Mouse (Mus musculus) left cerebral cortex, postnatal 36 days (tissue): ENCODE results near the gene R3hdm1. TPM values are rescaled to one million over a fixed set of nuclear protein-coding genes. Genes with fewer than 3 reads are reported as not detected.

Experiments used
- DNase-seq, 2 experiments: peaks; one replicate each; pipeline ENCODE4 v3.0.0; 2021 to 2022; ENCODE audit warnings: low spot score in 2 of 2, mixed read lengths in 1 of 2
- intact Hi-C: fragments of 180-260 bp; cut with DNase I; formaldehyde crosslinking; loops from one replicate; pipeline ENCODE4 v1.15.1; 2025
- microRNA-seq: library from miRNA; unstranded; fragments of <30 nt; microRNA quantifications from one replicate; pipeline ENCODE4 v1.2.0, GENCODE M21; 2022
- total RNA-seq, 2 experiments: library from RNA; stranded (reverse); gene quantifications; 2 replicates each; pipeline ENCODE4 v1.2.3; 2021

The R3hdm1 gene
- total RNA-seq, 2 experiments from 2014 or later, result 419 to 573 TPM

DNA sequence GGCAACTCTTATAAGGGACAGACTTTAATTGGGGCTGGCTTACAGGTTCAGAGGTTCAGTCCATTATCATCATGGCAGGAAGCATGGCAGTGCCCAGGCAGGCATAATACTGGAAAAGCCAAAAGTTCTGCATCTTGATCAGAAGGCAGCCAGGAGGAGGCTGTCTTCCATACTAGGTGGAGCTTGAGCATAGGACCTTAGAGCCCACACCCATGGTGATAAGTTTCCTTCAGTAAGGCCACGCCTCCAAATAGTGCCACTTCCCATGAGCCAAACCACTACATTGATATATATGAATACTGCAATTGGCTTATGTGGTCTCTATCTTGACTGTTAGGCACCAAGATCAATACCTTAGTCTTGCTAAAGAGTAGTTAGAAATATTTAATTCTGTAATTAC, 172.8 kb downstream of the R3hdm1 start:
- intact Hi-C loops, result no loop called here
- no peak for DNase-seq

DNA sequence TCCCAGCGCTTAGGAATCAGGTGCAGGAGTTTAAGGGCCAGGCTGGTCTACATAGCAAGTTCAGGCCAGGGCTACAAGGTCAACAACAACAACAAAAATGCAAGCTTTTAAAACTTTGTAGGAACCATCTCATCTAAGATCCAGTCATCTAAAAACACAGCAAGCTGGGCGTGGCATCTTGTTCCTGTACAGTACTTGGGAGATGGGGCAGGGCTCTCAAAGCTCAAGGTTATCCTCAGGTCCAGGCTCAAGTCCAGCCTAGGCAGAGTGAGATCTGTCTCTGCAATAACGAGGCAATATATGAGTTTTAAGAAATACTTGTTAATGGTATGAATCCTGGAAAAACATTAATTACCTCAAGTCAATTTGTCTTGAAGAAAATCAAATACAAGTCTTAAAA, 175.5 kb downstream of the R3hdm1 start:
- intact Hi-C loops, result no loop called here
- no peak for DNase-seq

DNA sequence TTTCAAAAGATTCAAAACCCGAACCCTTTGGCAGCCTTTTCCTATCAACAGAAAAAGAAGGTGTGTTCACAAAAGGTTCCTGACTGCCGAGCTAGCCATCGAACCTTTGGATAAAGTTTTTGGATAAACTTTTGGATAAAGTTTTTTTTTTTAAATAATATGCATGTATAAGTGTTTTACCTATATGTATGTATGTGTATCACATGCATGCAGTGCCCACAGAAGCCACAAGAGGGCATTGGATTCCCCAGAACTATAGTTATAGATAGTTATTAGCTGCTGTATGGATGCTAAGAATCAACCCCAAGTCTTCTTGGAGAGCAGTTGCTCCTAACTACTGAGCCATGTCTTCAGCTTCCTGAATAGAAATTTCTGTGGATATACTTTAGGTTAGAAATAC, 178.7 kb downstream of the R3hdm1 start:
- no peak for DNase-seq
- intact Hi-C loops, result no loop called here

DNA sequence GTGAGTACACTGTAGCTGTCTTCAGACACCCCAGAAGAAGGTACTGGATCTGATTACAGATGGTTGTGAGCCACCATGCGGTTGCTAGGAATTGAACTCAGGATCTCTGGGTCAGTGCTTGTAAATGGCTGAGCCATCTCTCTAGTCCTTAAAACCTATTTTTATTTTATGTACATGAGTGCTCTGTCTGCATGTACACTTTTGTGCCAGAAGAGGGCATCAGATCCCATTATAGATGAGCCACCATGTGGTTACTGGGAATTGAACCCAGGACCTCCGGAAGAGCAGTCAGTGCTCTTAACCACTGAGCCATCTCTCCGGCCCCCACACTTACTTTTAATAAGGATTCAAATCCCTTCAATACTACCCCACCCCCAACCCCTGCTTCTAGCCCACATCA, 179.8 kb downstream of the R3hdm1 start:
- intact Hi-C loops, result no loop called here
- DNase-seq, result no peak

DNA sequence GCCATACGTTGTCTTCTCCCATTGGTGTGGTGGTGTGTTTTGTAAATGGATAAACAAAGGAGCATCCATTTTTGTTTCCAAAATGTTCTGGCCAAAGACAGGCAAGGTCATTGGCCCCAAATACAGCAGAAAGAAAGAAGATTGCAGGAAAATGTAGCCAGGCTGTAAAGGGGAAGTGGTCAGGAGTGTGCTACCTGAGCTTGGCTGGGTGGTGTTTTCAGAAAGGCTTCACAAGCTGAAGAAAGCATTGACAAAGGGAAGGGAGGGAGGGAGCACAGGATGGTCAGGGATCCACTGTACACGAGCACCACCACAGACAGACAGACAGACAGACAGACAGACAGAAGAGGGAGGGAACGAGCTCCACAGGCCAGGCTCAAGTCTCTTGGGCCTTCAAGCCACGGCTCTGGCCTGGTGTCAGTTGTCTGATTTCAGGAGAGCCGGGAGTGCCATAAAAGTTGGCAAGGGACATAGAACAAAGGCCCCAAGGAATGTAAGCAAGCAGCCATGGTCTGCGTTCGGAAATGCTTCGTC, 181.1 kb downstream of the R3hdm1 start:
- DNase-seq, result no peak
- intact Hi-C loops, result no loop called here

DNA sequence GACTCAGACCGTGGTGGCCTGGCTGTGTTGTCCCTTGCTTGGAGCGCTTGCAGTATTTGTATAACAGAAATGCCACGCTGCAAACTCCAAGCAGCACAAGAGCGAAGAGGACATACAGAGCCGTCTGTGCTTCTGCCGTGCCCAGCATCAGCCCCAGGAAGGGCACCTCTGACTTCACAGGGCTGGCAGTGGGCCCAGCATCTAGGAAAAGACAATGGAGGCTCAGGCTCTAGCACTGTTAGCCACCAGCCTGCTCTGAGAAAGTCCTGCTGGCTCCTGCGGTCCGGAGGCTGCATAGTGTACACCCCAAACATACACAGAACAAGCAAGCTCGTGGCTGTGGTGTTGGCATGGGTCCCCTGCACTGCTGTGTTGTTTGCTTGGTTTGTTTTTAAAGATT, 182.0 kb downstream of the R3hdm1 start:
- no peak for DNase-seq
- intact Hi-C loops, result no loop called here

Small RNA genes within 50 kb of the gene (microRNA-seq; reads per million reads assigned to microRNA genes)
- gene Mir128-1, result 14,073 reads per million, percentile 97 among the genes with 10 or more reads in this experiment

Other genes starting within 250 kb of the R3hdm1 start
- gene Map3k19, start 248.3 kb upstream of the R3hdm1 start, total RNA-seq, result 1 to 10 TPM; 4.4 to 8.7 TPM
- gene Rab3gap1, start 234.5 kb upstream of the R3hdm1 start, total RNA-seq, result 10 to 100 TPM; 72.2 to 78.2 TPM
- gene Zranb3, start 254 bp upstream of the R3hdm1 start, total RNA-seq, result 1 to 10 TPM; 6.9 to 7.6 TPM
- 10 to 100 TPM; 43.1 to 48.9 TPM for gene Ubxn4, start 140.7 kb downstream of the R3hdm1 start, total RNA-seq
- 1 to 10 TPM; 1.7 to 2.7 TPM for gene Lct, start 225.0 kb downstream of the R3hdm1 start, total RNA-seq